Mouse (Mus musculus): ENCODE measurements around the gene Strbp. TPM values are rescaled to one million over a fixed set of nuclear protein-coding genes. Genes with fewer than 3 reads are reported as not detected.

Gene Strbp
- polyA plus RNA-seq, 1 experiment: 4.8 TPM

DNA sequence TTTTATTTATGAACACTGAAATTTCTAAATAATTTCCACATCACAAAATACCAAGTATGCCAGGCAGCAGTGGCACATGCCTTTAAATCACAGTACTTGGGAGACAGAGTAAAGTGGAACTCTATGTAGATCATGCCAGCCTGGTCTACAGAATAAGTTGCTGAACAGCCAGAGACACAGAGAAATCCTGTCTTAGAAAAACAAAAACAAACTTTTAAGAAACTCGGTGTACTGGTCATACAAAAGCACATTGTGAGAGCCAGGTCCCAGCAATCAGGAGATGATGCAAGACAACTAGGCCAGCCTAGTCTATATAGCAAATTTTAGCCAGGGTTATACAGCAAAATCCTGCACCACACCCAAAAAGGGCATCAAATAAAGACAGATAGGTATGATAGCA lies 52.6 kb downstream of the Strbp start:
- no peak for DNase-seq (ENCODE audit: low read depth in 1 of 2, low spot score in 2 of 2)
- TF ChIP-seq CTCF (IDR thresholded peaks at IDR 0.05; ENCODE audit: extremely low read depth, insufficient read depth, insufficient read length, insufficient replicate concordance) (no peak), POLR2A (IDR thresholded peaks at IDR 0.05; ENCODE audit: low read depth, low read length) (no peak)
- Histone ChIP-seq H3K4me3 (ENCODE audit: extremely low read depth, insufficient read depth, insufficient read length) (no peak overlapping the region), H3K4me1 (ENCODE audit: control insufficient read depth, insufficient read depth, insufficient read length) (peaks cover under 1% of the 10 kb centered on the region), H3K27me3 (ENCODE audit: control insufficient read depth, insufficient read depth, low read length) (no peaks in the 10 kb centered on the region), H3K27ac (ENCODE audit: insufficient read depth, low read length) (no peak overlapping the region), H3K36me3 (ENCODE audit: control insufficient read depth, insufficient read depth, low read length) (no peaks in the 10 kb centered on the region)
- WGBS: 84% methylated on average over 1 of the region's 1 CpGs

DNA sequence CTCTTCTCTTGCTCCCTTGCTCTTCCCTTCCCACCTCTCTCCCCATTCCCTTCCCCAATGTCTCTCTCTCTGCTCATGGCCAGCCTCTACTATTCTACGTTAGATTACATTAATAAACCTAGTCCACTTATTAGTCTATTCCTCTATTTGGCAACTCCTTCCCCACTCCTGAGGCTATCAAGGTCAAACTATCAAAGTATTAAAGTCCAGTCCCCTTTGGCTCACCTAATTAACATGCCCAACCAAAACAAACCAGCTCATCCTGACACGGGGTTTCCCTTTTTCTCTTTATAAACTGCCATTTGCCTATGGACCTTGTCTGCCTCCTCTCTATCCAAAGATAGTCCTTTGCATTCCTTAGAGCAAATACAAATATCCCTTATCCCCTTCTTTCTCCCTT lies 54.1 kb downstream of the Strbp start:
- WGBS: 90% methylated on average over 2 of the region's 2 CpGs
- Histone ChIP-seq H3K27ac (ENCODE audit: insufficient read depth, low read length) (no peak overlapping the region), H3K4me1 (ENCODE audit: control insufficient read depth, insufficient read depth, insufficient read length) (no peaks in the 10 kb centered on the region), H3K36me3 (ENCODE audit: control insufficient read depth, insufficient read depth, low read length) (no peaks in the 10 kb centered on the region), H3K27me3 (ENCODE audit: control insufficient read depth, insufficient read depth, low read length) (no peaks in the 10 kb centered on the region), H3K4me3 (ENCODE audit: extremely low read depth, insufficient read depth, insufficient read length) (no peak overlapping the region)
- TF ChIP-seq CTCF (IDR thresholded peaks at IDR 0.05; ENCODE audit: extremely low read depth, insufficient read depth, insufficient read length, insufficient replicate concordance) (no peak), POLR2A (IDR thresholded peaks at IDR 0.05; ENCODE audit: low read depth, low read length) (no peak)
- no peak for DNase-seq (ENCODE audit: low read depth in 1 of 2, low spot score in 2 of 2)

DNA sequence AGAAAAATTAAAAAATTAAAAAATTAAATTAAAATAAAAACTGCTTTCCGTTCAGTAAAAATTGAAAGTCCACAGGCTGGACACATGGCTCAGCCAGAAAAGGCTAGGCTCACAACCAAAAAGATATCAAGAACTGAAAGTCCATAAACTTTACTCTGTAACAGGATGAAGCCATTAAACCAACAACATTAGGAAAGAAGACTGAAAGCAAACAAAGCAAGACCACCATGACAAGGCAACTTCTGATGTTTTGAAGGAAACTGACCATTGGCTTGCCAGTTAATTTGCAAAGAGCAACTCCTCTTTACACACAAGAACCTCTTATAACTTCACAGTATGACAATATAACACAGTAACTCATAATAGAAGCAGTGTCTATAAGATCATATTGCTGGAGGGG lies 54.7 kb downstream of the Strbp start:
- H3K4me1 ChIP-seq (ENCODE audit: control insufficient read depth, insufficient read depth, insufficient read length): no peaks in the 10 kb centered on the region
- no peak for DNase-seq (ENCODE audit: low read depth in 1 of 2, low spot score in 2 of 2)
- H3K36me3 ChIP-seq (ENCODE audit: control insufficient read depth, insufficient read depth, low read length): no peaks in the 10 kb centered on the region
- 95% methylated on average over 1 of the region's 1 CpGs for WGBS
- no peaks in the 10 kb centered on the region for H3K27me3 ChIP-seq (ENCODE audit: control insufficient read depth, insufficient read depth, low read length)
- H3K4me3 ChIP-seq (ENCODE audit: extremely low read depth, insufficient read depth, insufficient read length): no peak overlapping the region
- TF ChIP-seq CTCF (IDR thresholded peaks at IDR 0.05; ENCODE audit: extremely low read depth, insufficient read depth, insufficient read length, insufficient replicate concordance): no peak
- no peak for TF ChIP-seq POLR2A (IDR thresholded peaks at IDR 0.05; ENCODE audit: low read depth, low read length)
- H3K27ac ChIP-seq (ENCODE audit: insufficient read depth, low read length): no peak overlapping the region

DNA sequence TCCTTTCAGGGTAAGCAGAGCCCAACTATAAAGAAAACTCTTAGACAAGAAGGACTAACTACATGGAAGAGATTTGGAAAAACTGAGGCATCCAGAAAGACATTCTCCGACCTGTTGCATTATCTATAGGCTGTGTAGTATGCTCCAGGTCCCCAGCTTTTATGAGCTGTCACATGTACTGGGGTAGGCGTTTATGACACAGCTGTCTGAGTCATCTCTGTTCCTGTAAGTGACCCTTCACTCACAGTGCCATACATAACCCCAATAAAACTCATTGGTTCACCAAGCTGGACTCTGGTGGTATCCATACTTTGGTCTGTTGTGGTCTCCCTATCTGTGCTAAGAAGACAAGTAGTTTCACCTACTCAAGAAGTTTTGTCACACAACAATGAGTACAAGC lies 80.3 kb downstream of the Strbp start:
- Histone ChIP-seq H3K4me1 (ENCODE audit: control insufficient read depth, insufficient read depth, insufficient read length) (no peaks in the 10 kb centered on the region), H3K4me3 (ENCODE audit: extremely low read depth, insufficient read depth, insufficient read length) (no peak overlapping the region), H3K27ac (ENCODE audit: insufficient read depth, low read length) (no peak overlapping the region), H3K36me3 (ENCODE audit: control insufficient read depth, insufficient read depth, low read length) (peaks cover 1% of the 10 kb centered on the region; the same call in 1 of the 2 replicates), H3K27me3 (ENCODE audit: control insufficient read depth, insufficient read depth, low read length) (no peaks in the 10 kb centered on the region)
- DNase-seq (ENCODE audit: low read depth in 1 of 2, low spot score in 2 of 2): no peak
- TF ChIP-seq CTCF (IDR thresholded peaks at IDR 0.05; ENCODE audit: extremely low read depth, insufficient read depth, insufficient read length, insufficient replicate concordance): no peak
- TF ChIP-seq POLR2A (IDR thresholded peaks at IDR 0.05; ENCODE audit: low read depth, low read length): no peak
- WGBS: 86% methylated on average over 2 of the region's 2 CpGs

DNA sequence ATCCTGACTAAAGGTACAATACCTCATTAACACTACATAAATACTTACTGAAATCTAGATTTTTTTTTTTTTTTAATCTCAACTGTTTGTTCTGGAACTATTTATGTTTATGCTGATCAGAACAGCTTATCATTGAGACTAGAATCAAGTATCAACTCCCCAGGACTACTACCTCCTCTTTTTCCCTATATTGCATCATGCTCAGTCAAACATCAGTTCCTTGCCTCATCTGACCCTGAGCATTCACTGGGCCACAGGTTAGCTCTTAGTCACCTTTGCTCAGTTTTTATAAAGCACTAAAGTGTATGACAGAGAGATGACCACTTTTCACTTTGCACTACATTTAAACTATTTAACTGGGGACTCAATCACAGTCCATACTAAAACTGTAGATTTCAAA lies 115.7 kb downstream of the Strbp start:
- Histone ChIP-seq H3K4me3 (ENCODE audit: extremely low read depth, insufficient read depth, insufficient read length) (no peak overlapping the region), H3K36me3 (ENCODE audit: control insufficient read depth, insufficient read depth, low read length) (peaks cover 12% of the 10 kb centered on the region; the same call in 1 of the 2 replicates), H3K27ac (ENCODE audit: insufficient read depth, low read length) (no peak overlapping the region), H3K27me3 (ENCODE audit: control insufficient read depth, insufficient read depth, low read length) (no peaks in the 10 kb centered on the region), H3K4me1 (ENCODE audit: control insufficient read depth, insufficient read depth, insufficient read length) (no peaks in the 10 kb centered on the region)
- no peak for DNase-seq (ENCODE audit: low read depth in 1 of 2, low spot score in 2 of 2)
- TF ChIP-seq POLR2A (IDR thresholded peaks at IDR 0.05; ENCODE audit: low read depth, low read length) (no peak), CTCF (IDR thresholded peaks at IDR 0.05; ENCODE audit: extremely low read depth, insufficient read depth, insufficient read length, insufficient replicate concordance) (no peak)

DNA sequence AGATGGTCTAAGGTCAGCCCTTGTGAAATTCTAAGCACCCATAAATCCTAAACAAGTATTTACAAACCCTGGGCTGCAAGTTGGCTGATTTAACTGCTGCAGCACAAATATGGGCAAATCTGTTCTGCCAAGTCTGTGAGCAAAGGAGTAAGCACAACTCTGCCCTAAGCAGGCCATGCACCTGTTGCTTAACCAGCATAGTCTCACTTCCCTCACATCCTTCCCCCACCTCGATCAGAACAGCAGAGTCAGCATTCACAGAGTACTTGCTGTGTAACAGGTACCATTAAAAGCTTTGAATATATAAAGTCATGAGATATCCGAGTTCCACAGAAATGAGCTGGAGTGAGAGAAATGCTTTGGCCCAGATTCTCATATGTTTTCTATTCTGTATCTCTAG lies 125.5 kb downstream of the Strbp start:
- WGBS: 54% methylated on average over 2 of the region's 2 CpGs
- TF ChIP-seq CTCF (IDR thresholded peaks at IDR 0.05; ENCODE audit: extremely low read depth, insufficient read depth, insufficient read length, insufficient replicate concordance) (no peak), POLR2A (IDR thresholded peaks at IDR 0.05; ENCODE audit: low read depth, low read length) (no peak)
- Histone ChIP-seq H3K36me3 (ENCODE audit: control insufficient read depth, insufficient read depth, low read length) (peaks cover 4% of the 10 kb centered on the region; the same call in 1 of the 2 replicates), H3K27ac (ENCODE audit: insufficient read depth, low read length) (no peak overlapping the region), H3K4me1 (ENCODE audit: control insufficient read depth, insufficient read depth, insufficient read length) (no peaks in the 10 kb centered on the region), H3K27me3 (ENCODE audit: control insufficient read depth, insufficient read depth, low read length) (no peaks in the 10 kb centered on the region; the same call in 1 of the 2 replicates), H3K4me3 (ENCODE audit: extremely low read depth, insufficient read depth, insufficient read length) (no peak overlapping the region)
- no peak for DNase-seq (ENCODE audit: low read depth in 1 of 2, low spot score in 2 of 2)

DNA sequence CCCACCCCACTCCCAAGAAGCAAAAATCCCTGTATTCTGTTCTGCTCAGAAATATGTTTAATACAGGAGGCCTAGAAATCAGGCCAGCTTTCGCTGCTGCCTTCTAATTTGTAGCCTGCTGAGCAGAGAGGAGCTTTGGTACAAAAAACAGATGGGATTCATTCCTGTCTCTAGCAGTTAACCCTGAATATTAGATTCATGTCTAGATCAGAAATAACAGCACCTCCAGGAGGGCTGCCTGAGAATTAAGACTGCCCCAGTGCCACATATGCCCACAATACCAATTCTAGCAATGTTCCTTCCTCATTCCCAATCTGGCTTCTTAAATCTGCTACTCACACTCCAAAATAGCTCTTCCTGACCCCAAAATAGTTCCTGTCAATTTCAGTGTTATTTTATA lies 127.0 kb downstream of the Strbp start:
- 95% methylated on average over 1 of the region's 1 CpGs for WGBS

More for the DNA sequence above, 127.0 kb downstream of the Strbp start:
- no peak overlapping the region for H3K27ac ChIP-seq (ENCODE audit: insufficient read depth, low read length)
- H3K4me3 ChIP-seq (ENCODE audit: extremely low read depth, insufficient read depth, insufficient read length): no peak overlapping the region
- peaks cover 7% of the 10 kb centered on the region for H3K36me3 ChIP-seq (ENCODE audit: control insufficient read depth, insufficient read depth, low read length)
- no peak for TF ChIP-seq CTCF (IDR thresholded peaks at IDR 0.05; ENCODE audit: extremely low read depth, insufficient read depth, insufficient read length, insufficient replicate concordance)
- TF ChIP-seq POLR2A (IDR thresholded peaks at IDR 0.05; ENCODE audit: low read depth, low read length): no peak
- no peak for DNase-seq (ENCODE audit: low read depth in 1 of 2, low spot score in 2 of 2)
- H3K4me1 ChIP-seq (ENCODE audit: control insufficient read depth, insufficient read depth, insufficient read length): no peaks in the 10 kb centered on the region
- no peaks in the 10 kb centered on the region; the same call in 1 of the 2 replicates for H3K27me3 ChIP-seq (ENCODE audit: control insufficient read depth, insufficient read depth, low read length)
